Mouse (Mus musculus): Measurements from ENCODE around the gene Cisd2. TPM values are rescaled to one million over a fixed set of nuclear protein-coding genes. Genes with fewer than 3 reads are reported as not detected.

The Cisd2 gene
- polyA plus RNA-seq, 1 experiment, result 39.3 TPM

- no peaks in the 10 kb centered on the region for H3K4me1 ChIP-seq (replicated peaks; ENCODE audit: control insufficient read depth, insufficient read depth, low read length)
- no peak overlapping the region for H3K4me3 ChIP-seq (ENCODE audit: control insufficient read depth, insufficient read depth, low read length)
- peaks cover 3% of the 10 kb centered on the region; the same call in 1 of the 2 replicates for H3K36me3 ChIP-seq (ENCODE audit: control insufficient read depth, insufficient read depth, low read length)
- no peak for TF ChIP-seq CTCF (IDR thresholded peaks at IDR 0.05; ENCODE audit: borderline replicate concordance, control insufficient read depth, extremely low read depth, insufficient read depth, low read length, poor library complexity)
- TF ChIP-seq POLR2A (IDR thresholded peaks at IDR 0.05; ENCODE audit: control insufficient read depth, extremely low read depth, insufficient read depth, low read length, poor library complexity), result no peak
- no peak overlapping the region; the same call in 1 of the 2 replicates for H3K27ac ChIP-seq (ENCODE audit: control insufficient read depth, insufficient read depth, low read length)
- WGBS, result 74% methylated on average over 14 of the region's 14 CpGs
- H3K27me3 ChIP-seq (ENCODE audit: control insufficient read depth, insufficient read depth, low read length), result no peaks in the 10 kb centered on the region
- DNase-seq, result no peak
Observed at GRCm38 (mm10) chr3:135436901-135437616, 13.3 kb upstream of the Cisd2 start.

DNA sequence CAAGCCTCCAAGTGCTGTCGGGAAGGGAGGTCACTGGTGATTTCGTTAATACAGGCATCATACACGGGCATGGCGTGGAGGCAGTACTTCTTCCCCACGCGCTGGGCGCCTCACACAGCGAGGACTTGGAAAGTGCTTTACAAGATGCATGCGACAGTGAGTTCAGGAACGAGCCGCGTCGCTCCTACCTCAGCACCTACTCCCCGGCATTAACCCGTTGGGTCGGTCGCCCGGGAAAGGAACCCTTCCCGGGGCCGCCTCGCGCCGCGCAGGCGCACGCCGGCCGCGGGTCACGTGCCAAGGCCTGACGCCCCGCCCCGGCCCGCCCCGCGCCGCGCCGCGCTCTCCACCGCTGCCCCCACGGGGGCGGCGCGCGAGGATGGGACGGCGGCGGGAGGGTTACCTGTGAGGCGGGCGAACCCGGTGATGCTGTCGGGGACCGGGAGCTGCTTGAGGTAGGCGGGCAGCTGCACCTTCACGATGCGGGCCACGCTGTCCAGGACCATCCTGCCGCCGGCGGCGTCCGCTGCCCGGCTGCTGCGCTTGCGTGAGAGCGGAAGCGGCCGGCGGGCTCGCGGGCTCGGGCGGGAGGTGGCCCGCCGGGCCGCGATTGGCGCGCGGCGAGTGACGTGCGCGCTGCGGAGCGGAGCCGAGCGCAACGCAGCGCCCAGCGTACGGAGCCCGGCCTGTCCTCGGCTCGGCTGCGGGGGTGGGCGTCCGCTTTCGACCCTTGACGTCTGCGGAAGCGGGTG is 693 bp downstream of the Cisd2 start:
- Histone ChIP-seq H3K27me3 (ENCODE audit: control insufficient read depth, insufficient read depth, low read length) (no peaks in the 10 kb centered on the region), H3K36me3 (ENCODE audit: control insufficient read depth, insufficient read depth, low read length) (no peaks in the 10 kb centered on the region), H3K4me1 (replicated peaks; ENCODE audit: control insufficient read depth, insufficient read depth, low read length) (peaks cover 8% of the 10 kb centered on the region), H3K27ac (ENCODE audit: control insufficient read depth, insufficient read depth, low read length) (peak overlapping the region; percentile 53), H3K4me3 (ENCODE audit: control insufficient read depth, insufficient read depth, low read length) (peak overlapping the region; percentile 84)
- DNase-seq, result peak; percentile 82
- under 1% methylated on average over 103 of the region's 103 CpGs for WGBS
- TF ChIP-seq POLR2A (IDR thresholded peaks at IDR 0.05; ENCODE audit: control insufficient read depth, extremely low read depth, insufficient read depth, low read length, poor library complexity) (peak; percentile 66), CTCF (IDR thresholded peaks at IDR 0.05; ENCODE audit: borderline replicate concordance, control insufficient read depth, extremely low read depth, insufficient read depth, low read length, poor library complexity) (no peak)

DNA sequence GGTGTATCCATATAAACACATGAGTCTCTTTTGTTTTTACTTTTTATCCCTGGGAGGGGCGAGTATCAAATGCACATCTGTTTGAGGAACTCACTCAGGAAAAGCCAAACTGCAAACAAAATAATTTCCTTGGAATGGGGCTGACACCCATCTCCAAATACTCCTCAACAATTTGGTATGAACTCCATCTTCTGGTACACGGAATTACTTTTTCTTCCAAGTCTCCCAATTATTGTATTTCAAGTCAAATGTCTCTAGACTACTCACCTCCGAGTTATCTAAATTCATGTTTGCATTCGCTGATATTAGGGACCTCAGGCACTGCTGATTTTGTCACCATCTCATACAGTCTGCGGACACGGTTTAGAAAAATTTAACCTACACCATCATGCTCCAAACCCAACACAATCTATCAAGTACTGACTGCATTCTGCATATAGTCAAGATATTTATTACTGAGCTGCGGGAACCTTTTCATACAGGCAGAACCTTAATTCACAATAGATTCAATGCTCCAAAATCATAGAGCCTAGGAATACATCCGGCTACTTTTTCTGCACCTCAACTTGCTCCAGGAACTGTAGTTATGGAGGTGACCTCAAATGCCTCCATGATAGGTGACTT is 1.4 kb downstream of the Cisd2 start:
- no peak for DNase-seq
- TF ChIP-seq CTCF (IDR thresholded peaks at IDR 0.05; ENCODE audit: borderline replicate concordance, control insufficient read depth, extremely low read depth, insufficient read depth, low read length, poor library complexity) (no peak), POLR2A (IDR thresholded peaks at IDR 0.05; ENCODE audit: control insufficient read depth, extremely low read depth, insufficient read depth, low read length, poor library complexity) (no peak)
- Histone ChIP-seq H3K27ac (ENCODE audit: control insufficient read depth, insufficient read depth, low read length) (peak overlapping the region; percentile 53), H3K4me1 (replicated peaks; ENCODE audit: control insufficient read depth, insufficient read depth, low read length) (peaks cover 11% of the 10 kb centered on the region), H3K36me3 (ENCODE audit: control insufficient read depth, insufficient read depth, low read length) (no peaks in the 10 kb centered on the region), H3K27me3 (ENCODE audit: control insufficient read depth, insufficient read depth, low read length) (no peaks in the 10 kb centered on the region), H3K4me3 (ENCODE audit: control insufficient read depth, insufficient read depth, low read length) (peak overlapping the region; percentile 84)
- WGBS, result 22% methylated on average over 8 of the region's 8 CpGs

GRCm38 (mm10) chr3:135421310-135421594 is 2.5 kb downstream of the Cisd2 start:
- Histone ChIP-seq H3K4me1 (replicated peaks; ENCODE audit: control insufficient read depth, insufficient read depth, low read length) (peaks cover 11% of the 10 kb centered on the region), H3K27ac (ENCODE audit: control insufficient read depth, insufficient read depth, low read length) (no peak overlapping the region), H3K36me3 (ENCODE audit: control insufficient read depth, insufficient read depth, low read length) (no peaks in the 10 kb centered on the region), H3K27me3 (ENCODE audit: control insufficient read depth, insufficient read depth, low read length) (no peaks in the 10 kb centered on the region), H3K4me3 (ENCODE audit: control insufficient read depth, insufficient read depth, low read length) (no peak overlapping the region)
- DNase-seq, result no peak
- no peak for TF ChIP-seq POLR2A (IDR thresholded peaks at IDR 0.05; ENCODE audit: control insufficient read depth, extremely low read depth, insufficient read depth, low read length, poor library complexity)
- no peak for TF ChIP-seq CTCF (IDR thresholded peaks at IDR 0.05; ENCODE audit: borderline replicate concordance, control insufficient read depth, extremely low read depth, insufficient read depth, low read length, poor library complexity)

GRCm38 (mm10) chr3:135420542-135421309 is 3.0 kb downstream of the Cisd2 start:
- Histone ChIP-seq H3K36me3 (ENCODE audit: control insufficient read depth, insufficient read depth, low read length) (no peaks in the 10 kb centered on the region), H3K27me3 (ENCODE audit: control insufficient read depth, insufficient read depth, low read length) (no peaks in the 10 kb centered on the region), H3K4me3 (ENCODE audit: control insufficient read depth, insufficient read depth, low read length) (no peak overlapping the region), H3K4me1 (replicated peaks; ENCODE audit: control insufficient read depth, insufficient read depth, low read length) (peaks cover 11% of the 10 kb centered on the region), H3K27ac (ENCODE audit: control insufficient read depth, insufficient read depth, low read length) (no peak overlapping the region)
- no peak for TF ChIP-seq CTCF (IDR thresholded peaks at IDR 0.05; ENCODE audit: borderline replicate concordance, control insufficient read depth, extremely low read depth, insufficient read depth, low read length, poor library complexity)
- no peak for TF ChIP-seq POLR2A (IDR thresholded peaks at IDR 0.05; ENCODE audit: control insufficient read depth, extremely low read depth, insufficient read depth, low read length, poor library complexity)
- WGBS, result 72% methylated on average over 9 of the region's 9 CpGs
- no peak for DNase-seq

DNA sequence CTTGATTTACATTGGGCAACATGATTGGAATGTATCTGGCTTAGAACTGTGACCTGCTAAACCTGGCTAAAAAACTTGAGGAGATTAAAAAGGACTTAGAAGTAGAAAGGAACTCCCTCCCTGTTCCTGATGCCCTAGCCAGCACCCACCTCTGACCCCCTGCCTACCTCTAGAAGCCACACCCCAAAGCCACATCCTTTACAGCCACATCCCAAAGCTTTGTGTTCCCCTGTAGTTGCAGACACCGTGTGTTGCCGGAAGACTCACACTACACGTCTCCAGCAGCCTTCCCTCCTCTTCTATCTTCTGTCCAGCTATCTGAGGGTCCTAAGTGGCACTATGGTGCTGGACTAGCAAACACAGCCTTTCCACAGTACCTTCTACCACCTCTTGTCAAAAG is 5.9 kb downstream of the Cisd2 start:
- peaks cover 13% of the 10 kb centered on the region for H3K4me1 ChIP-seq (replicated peaks; ENCODE audit: control insufficient read depth, insufficient read depth, low read length)
- DNase-seq, result peak; percentile 62
- H3K27me3 ChIP-seq (ENCODE audit: control insufficient read depth, insufficient read depth, low read length), result no peaks in the 10 kb centered on the region
- H3K36me3 ChIP-seq (ENCODE audit: control insufficient read depth, insufficient read depth, low read length), result no peaks in the 10 kb centered on the region
- H3K4me3 ChIP-seq (ENCODE audit: control insufficient read depth, insufficient read depth, low read length), result no peak overlapping the region
- TF ChIP-seq CTCF (IDR thresholded peaks at IDR 0.05; ENCODE audit: borderline replicate concordance, control insufficient read depth, extremely low read depth, insufficient read depth, low read length, poor library complexity) (no peak), POLR2A (IDR thresholded peaks at IDR 0.05; ENCODE audit: control insufficient read depth, extremely low read depth, insufficient read depth, low read length, poor library complexity) (no peak)
- WGBS, result 5% methylated on average over 3 of the region's 3 CpGs
- H3K27ac ChIP-seq (ENCODE audit: control insufficient read depth, insufficient read depth, low read length), result peak overlapping the region; percentile 35; the same call in 1 of the 2 replicates
